9 mouse cellular contexts compared by ENCODE assay signal in the genomic region with DNA sequence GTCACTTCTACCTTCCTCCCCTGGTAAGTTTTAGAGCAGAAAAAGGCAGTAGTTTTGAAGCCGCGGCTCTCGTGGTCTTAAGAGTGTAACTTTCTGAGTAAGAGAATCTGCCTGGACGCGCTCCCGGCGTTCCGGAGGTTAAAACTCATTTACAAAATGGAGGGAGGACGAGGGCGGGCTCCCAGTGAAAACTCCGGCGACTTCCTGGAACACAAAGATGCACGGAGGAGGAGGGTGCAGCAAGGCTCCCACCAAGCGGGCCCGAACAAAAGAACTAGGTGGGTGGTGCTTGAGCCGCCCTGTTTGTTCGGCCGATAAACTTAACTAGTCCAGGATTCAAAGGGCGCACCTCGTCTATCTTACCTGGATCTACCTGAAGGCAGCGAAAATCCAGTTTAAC. TPM values are rescaled to one million over a fixed set of nuclear protein-coding genes. Genes with fewer than 3 reads are reported as not detected.
A peak's percentile ranks its signal among the peaks of the same experiment; 100 is the strongest.
DNase-seq lines count a peak whose midpoint lies in the region; ATAC-seq lines count a peak whose summit lies in the region.
"Had no signal": no experiment of that assay in that cellular context is flagged by ENCODE, and none has a peak within 500 bp of the region (broad histone marks: within the 10 kb centered on the region; RNA-seq: fewer than 3 reads in every experiment).

No protein-coding gene starts in this region.

- intact Hi-C loops in left cerebral cortex, postnatal 25 days (cut with DNase I) = loop anchor here (1.0 kb wide), 2 partner anchors 10 to 38 kb away; no protein-coding TSS in a partner anchor

- H3K4me1 ChIP-seq in forebrain, embryonic 16.5 days (replicated peaks; ENCODE audit: control insufficient read depth, insufficient read depth, low read length) = peaks cover 24% of the 10 kb centered on the region
- H3K4me1 ChIP-seq in hindbrain, embryonic 10.5 days (replicated peaks) = peaks cover 50% of the 10 kb centered on the region

- peak; percentile 74 for ATAC-seq in forebrain, embryonic 16.5 days
- peak; percentile 40 for ATAC-seq in megakaryocyte progenitor cell, adult 5-6 weeks (replicated peaks; ENCODE audit: poor library complexity)

- H3K36me3 ChIP-seq in forebrain, embryonic 16.5 days (ENCODE audit: control insufficient read depth, insufficient read depth) = no peaks in the 10 kb centered on the region
- peaks cover 27% of the 10 kb centered on the region for H3K36me3 ChIP-seq in hindbrain, embryonic 10.5 days

- H3K27ac ChIP-seq in forebrain, embryonic 16.5 days (ENCODE audit: low read length) = peak overlapping the region; percentile 79
- peak overlapping the region; percentile 94 for H3K27ac ChIP-seq in hindbrain, embryonic 10.5 days

- peak overlapping the region; percentile 70 for H3K4me3 ChIP-seq in forebrain, embryonic 16.5 days (replicated peaks; ENCODE audit: low read length)
- peak overlapping the region; percentile 74 for H3K4me3 ChIP-seq in hindbrain, embryonic 10.5 days

- no peaks in the 10 kb centered on the region for H3K9me3 ChIP-seq in forebrain, embryonic 16.5 days (ENCODE audit: control insufficient read depth, low read length)
- no peaks in the 10 kb centered on the region for H3K9me3 ChIP-seq in hindbrain, embryonic 10.5 days

- no peaks in the 10 kb centered on the region for H3K27me3 ChIP-seq in forebrain, embryonic 16.5 days (replicated peaks; ENCODE audit: control insufficient read depth, insufficient read depth, low read length)
- no peaks in the 10 kb centered on the region for H3K27me3 ChIP-seq in hindbrain, embryonic 10.5 days (ENCODE audit: insufficient read depth, poor library complexity, severe bottlenecking)

- H3K9ac ChIP-seq in forebrain, embryonic 16.5 days (replicated peaks; ENCODE audit: low read depth, low read length) = peak overlapping the region; percentile 71

- peak; percentile 74 for DNase-seq in Muller cell, postnatal 12 days (ENCODE audit: inconsistent ontology term)
- peak; percentile 73 for DNase-seq in c-Kit-positive CD71-positive TER-119-positive erythroid progenitor cells, embryonic 14.5 days (ENCODE audit: low spot score)
- DNase-seq in hindbrain, embryonic 10.5 days (ENCODE audit: low spot score) = peak; percentile 71
- peak; percentile 40 to 60 for DNase-seq in left cerebral cortex, postnatal 25 days (ENCODE audit: low spot score in 2 of 2)
- DNase-seq in right cerebral cortex, postnatal 25 days = peak; percentile 38
- peak; percentile 59 for DNase-seq in urinary bladder, postnatal 25 days (ENCODE audit: low spot score)

- WGBS in forebrain, embryonic 16.5 days = under 1% methylated on average over 21 of the region's 21 CpGs
- WGBS in hindbrain, embryonic 10.5 days = 1% methylated on average over 21 of the region's 21 CpGs

- H3K4me2 ChIP-seq in forebrain, embryonic 16.5 days (ENCODE audit: low read length) = peak overlapping the region; percentile 77

RNA-seq across cellular contexts. Expression of gene Hnrnpf, which starts 17.5 kb away (rescaled TPM):
- 366 and 411 TPM in 2 replicates for polyA plus RNA-seq in forebrain, embryonic 16.5 days (2015; fragmentation: Nextera tagmentation; extraction: Ambion mirVana)
- 559 and 788 TPM in 2 replicates for polyA plus RNA-seq in hindbrain, embryonic 10.5 days (2016; fragmentation: Nextera tagmentation; extraction: Ambion mirVana)
- total RNA-seq in left cerebral cortex, postnatal 25 days (2021) = 100 to 1,000 TPM; 121 to 132 TPM
- 679 and 683 TPM in 2 replicates for total RNA-seq in megakaryocyte progenitor cell, adult 5-6 weeks (2015)
- total RNA-seq in megakaryocyte progenitor cell, adult 5-6 weeks (2017) = 1,301 and 1,452 TPM in 2 replicates

RNA-seq across cellular contexts. Expression of gene Fxyd4, which starts 19.9 kb away (rescaled TPM):
- polyA plus RNA-seq in forebrain, embryonic 16.5 days (2015; fragmentation: Nextera tagmentation; extraction: Ambion mirVana) = 1.5 and 3.5 TPM in 2 replicates
- polyA plus RNA-seq in hindbrain, embryonic 10.5 days (2016; fragmentation: Nextera tagmentation; extraction: Ambion mirVana) = 2.1 and 2.6 TPM in 2 replicates
- total RNA-seq in left cerebral cortex, postnatal 25 days (2021) = not detected
- total RNA-seq in megakaryocyte progenitor cell, adult 5-6 weeks (2015) = not detected in 2 replicates
- not detected in 2 replicates for total RNA-seq in megakaryocyte progenitor cell, adult 5-6 weeks (2017)
- total RNA-seq: neutrophil, adult 5-6 weeks had no signal

RNA-seq across cellular contexts. Expression of gene Zfp239, which starts 55.7 kb away (rescaled TPM):
- polyA plus RNA-seq in forebrain, embryonic 16.5 days (2015; fragmentation: Nextera tagmentation; extraction: Ambion mirVana) = 18.0 and 18.5 TPM in 2 replicates
- 9.9 and 12.9 TPM in 2 replicates for polyA plus RNA-seq in hindbrain, embryonic 10.5 days (2016; fragmentation: Nextera tagmentation; extraction: Ambion mirVana)
- total RNA-seq in left cerebral cortex, postnatal 25 days (2021) = 10 to 100 TPM; 43.0 to 45.6 TPM
- 4.2 and 4.7 TPM in 2 replicates for total RNA-seq in megakaryocyte progenitor cell, adult 5-6 weeks (2015)
- 2.0 and 3.3 TPM in 2 replicates for total RNA-seq in megakaryocyte progenitor cell, adult 5-6 weeks (2017)

Comparison
In these comparisons a context has a peak if more than half of its experiments do, and no peak if none do; other contexts are left out.
1. Peak in every context shown above with its lines: DNase-seq, ATAC-seq, H3K4me3 ChIP-seq and H3K27ac ChIP-seq.
2. RNA of gene Hnrnpf, which starts 17.5 kb away (total RNA-seq): 679 to 1,452 TPM in megakaryocyte progenitor cell, adult 5-6 weeks; 121 to 132 TPM in left cerebral cortex, postnatal 25 days; every median in the first group is over 4 times any median in the second.
3. RNA of gene Zfp239, which starts 55.7 kb away (total RNA-seq): 43.0 to 45.6 TPM in left cerebral cortex, postnatal 25 days; 2.0 to 4.7 TPM in megakaryocyte progenitor cell, adult 5-6 weeks; every median in the first group is over 4 times any median in the second.